Mouse (Mus musculus): Measurements from ENCODE around the gene Camk1d.

DNA sequence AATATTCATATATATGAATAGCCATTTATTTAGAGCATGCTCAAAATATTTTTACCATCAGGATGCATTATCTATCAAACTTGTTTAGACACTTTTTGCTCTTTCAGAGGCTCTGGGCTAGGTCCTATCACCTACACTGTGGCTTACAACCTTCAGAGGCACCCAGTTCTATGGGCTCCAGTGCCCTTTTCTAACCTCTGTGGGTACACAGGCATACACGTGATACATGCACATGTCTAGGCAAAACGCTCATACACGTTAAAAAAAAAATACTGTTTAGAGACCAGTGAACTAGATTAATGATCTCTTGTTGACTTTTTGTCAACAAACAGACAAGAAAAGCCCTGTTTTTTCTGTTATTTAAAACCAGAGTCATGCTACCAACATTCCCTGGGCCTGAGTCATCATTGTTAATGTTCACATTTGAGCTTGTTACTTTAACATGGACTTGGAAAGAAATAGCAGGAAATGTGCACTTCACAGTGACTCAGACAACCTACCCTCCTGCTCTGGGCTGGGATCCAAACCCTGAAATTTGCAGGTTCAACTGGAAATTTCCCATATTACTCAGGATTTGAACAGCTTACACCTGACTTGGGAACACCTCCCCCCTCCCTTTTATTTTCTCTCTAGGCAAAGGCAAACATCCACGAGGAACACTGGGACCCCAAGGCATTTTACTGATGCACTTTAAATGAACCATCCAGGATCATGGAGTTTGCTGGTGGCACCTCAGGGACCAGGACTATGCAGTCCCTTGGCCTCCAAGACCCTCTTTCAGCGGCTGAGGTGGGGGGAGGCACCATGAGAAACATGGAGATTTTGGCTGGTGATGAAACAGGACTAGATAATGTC lies 427.9 kb downstream of the Camk1d start:
- TF ChIP-seq CTCF (IDR thresholded peaks at IDR 0.05; ENCODE audit: extremely low read depth, insufficient read length, insufficient replicate concordance, low read depth, low read length) (no peak), POLR2A (IDR thresholded peaks at IDR 0.05; ENCODE audit: low read depth, low read length) (no peak)

All from small intestine, adult 2 months (tissue).